Mouse (Mus musculus): ENCODE measurements around the gene Rhox3a. TPM values are rescaled to one million over a fixed set of nuclear protein-coding genes. Genes with fewer than 3 reads are reported as not detected.
"Not testable (repeated sequence)": the region's sequence is repeated elsewhere in the genome, so short reads cannot be mapped to it uniquely, and the experiment has no call there.

Gene Rhox3a
- polyA plus RNA-seq (2015; fragmentation: Nextera tagmentation; extraction: Ambion mirVana): not detected in 2 replicates

- H3K4me3 ChIP-seq (replicated peaks); ATAC-seq; H3K27me3 ChIP-seq; H3K9me3 ChIP-seq; H3K36me3 ChIP-seq; H3K9ac ChIP-seq (replicated peaks); H3K4me1 ChIP-seq (replicated peaks); H3K27ac ChIP-seq; H3K4me2 ChIP-seq (replicated peaks): not testable (repeated sequence)
- WGBS: 92% methylated on average over 1 of the region's 3 CpGs
Observed at GRCm38 (mm10) chrX:37249619-37250018, at the start of gene Rhox3a. Gene Rhox3a, plus strand, starts transcription at chrX:37249919.

GRCm38 (mm10) chrX:37210941-37211340 lies 38.8 kb upstream of the Rhox3a start, which contains the start of gene Gm9:
Gene Gm9, minus strand, starts transcription at chrX:37211041.
- WGBS: 85% methylated on average over 10 of the region's 10 CpGs
- H3K9me3 ChIP-seq: peaks cover 1% of the 10 kb centered on the region; the same call in 1 of the 2 replicates
- H3K9ac ChIP-seq (replicated peaks): no peak within 1 kb of the TSS
- ATAC-seq: no peak
- H3K27ac ChIP-seq: no peak within 1 kb of the TSS
- no peaks in the 10 kb centered on the region for H3K36me3 ChIP-seq
- no peaks in the 10 kb centered on the region for H3K27me3 ChIP-seq
- no peak within 1 kb of the TSS for H3K4me2 ChIP-seq (replicated peaks)
- no peaks in the 10 kb centered on the region for H3K4me1 ChIP-seq (replicated peaks)
- H3K4me3 ChIP-seq (replicated peaks): no peak within 1 kb of the TSS

- not testable (repeated sequence) for H3K9ac ChIP-seq (replicated peaks); H3K4me1 ChIP-seq (replicated peaks); H3K4me3 ChIP-seq (replicated peaks); H3K36me3 ChIP-seq; ATAC-seq; H3K27me3 ChIP-seq; H3K9me3 ChIP-seq; H3K4me2 ChIP-seq (replicated peaks); H3K27ac ChIP-seq
- WGBS: 80% methylated on average over 1 of the region's 1 CpGs
Observed at GRCm38 (mm10) chrX:37222158-37222557, 27.6 kb upstream of the Rhox3a start, which contains the start of gene Rhox1. Gene Rhox1, minus strand, starts transcription at chrX:37222258.

- not testable (repeated sequence) for H3K27me3 ChIP-seq; H3K4me1 ChIP-seq (replicated peaks); H3K4me2 ChIP-seq (replicated peaks); H3K36me3 ChIP-seq; ATAC-seq; H3K4me3 ChIP-seq (replicated peaks); H3K9me3 ChIP-seq; H3K27ac ChIP-seq; H3K9ac ChIP-seq (replicated peaks)
- no CpG with 5 or more reads among the region's 9 CpGs for WGBS
Observed at GRCm38 (mm10) chrX:37244676-37245075, 5.0 kb upstream of the Rhox3a start, which contains the start of gene Rhox2a. Gene Rhox2a, plus strand, starts transcription at chrX:37244976.

- not testable (repeated sequence) for H3K27me3 ChIP-seq; H3K36me3 ChIP-seq; H3K27ac ChIP-seq; ATAC-seq; H3K9ac ChIP-seq (replicated peaks); H3K4me1 ChIP-seq (replicated peaks); H3K9me3 ChIP-seq; H3K4me3 ChIP-seq (replicated peaks); H3K4me2 ChIP-seq (replicated peaks)
- WGBS: 98% methylated on average over 11 of the region's 19 CpGs
Observed at GRCm38 (mm10) chrX:37265038-37265437, 15.3 kb downstream of the Rhox3a start, which contains the start of gene Rhox4a. Gene Rhox4a, plus strand, starts transcription at chrX:37265338.

Other genes with a start within 250 kb of the Rhox3a start
- gene Sowahd, start 201.1 kb upstream of the Rhox3a start, polyA plus RNA-seq (2015; fragmentation: Nextera tagmentation; extraction: Ambion mirVana): not detected in 2 replicates
- 354 and 378 TPM in 2 replicates for gene Rpl39, start 164.5 kb upstream of the Rhox3a start, polyA plus RNA-seq (2015; fragmentation: Nextera tagmentation; extraction: Ambion mirVana)
- 35.8 and 37.2 TPM in 2 replicates for gene Upf3b, start 139.6 kb upstream of the Rhox3a start, polyA plus RNA-seq (2015; fragmentation: Nextera tagmentation; extraction: Ambion mirVana)
- 23.7 and 26.3 TPM in 2 replicates for gene Nkap, start 123.1 kb upstream of the Rhox3a start, polyA plus RNA-seq (2015; fragmentation: Nextera tagmentation; extraction: Ambion mirVana)
- gene Akap14, start 81.1 kb upstream of the Rhox3a start, polyA plus RNA-seq (2015; fragmentation: Nextera tagmentation; extraction: Ambion mirVana): 0.14 and 0.42 TPM in 2 replicates
- 624 and 640 TPM in 2 replicates for gene Ndufa1, start 58.8 kb upstream of the Rhox3a start, polyA plus RNA-seq (2015; fragmentation: Nextera tagmentation; extraction: Ambion mirVana)
- gene Rnf113a1, start 58.7 kb upstream of the Rhox3a start, polyA plus RNA-seq (2015; fragmentation: Nextera tagmentation; extraction: Ambion mirVana): 16.0 and 16.3 TPM in 2 replicates
- not detected in 2 replicates for gene Gm9, start 38.9 kb upstream of the Rhox3a start, polyA plus RNA-seq (2015; fragmentation: Nextera tagmentation; extraction: Ambion mirVana)
- gene Rhox1, start 27.7 kb upstream of the Rhox3a start, polyA plus RNA-seq (2015; fragmentation: Nextera tagmentation; extraction: Ambion mirVana): not detected in 2 replicates
- not detected in 2 replicates for gene Rhox2a, start 4.9 kb upstream of the Rhox3a start, polyA plus RNA-seq (2015; fragmentation: Nextera tagmentation; extraction: Ambion mirVana)
- gene Rhox4a, start 15.4 kb downstream of the Rhox3a start, polyA plus RNA-seq (2015; fragmentation: Nextera tagmentation; extraction: Ambion mirVana): not detected in 2 replicates
- not detected in 2 replicates for gene Rhox3a2, start 130.1 kb downstream of the Rhox3a start, polyA plus RNA-seq (2015; fragmentation: Nextera tagmentation; extraction: Ambion mirVana)
- gene Rhox4a2, start 140.9 kb downstream of the Rhox3a start, polyA plus RNA-seq (2015; fragmentation: Nextera tagmentation; extraction: Ambion mirVana): not detected in 2 replicates
- gene Rhox2b, start 162.1 kb downstream of the Rhox3a start, polyA plus RNA-seq (2015; fragmentation: Nextera tagmentation; extraction: Ambion mirVana): not detected in 2 replicates
- not detected in 2 replicates for gene Rhox4b, start 182.6 kb downstream of the Rhox3a start, polyA plus RNA-seq (2015; fragmentation: Nextera tagmentation; extraction: Ambion mirVana)
- not detected in 2 replicates for gene Rhox2c, start 203.8 kb downstream of the Rhox3a start, polyA plus RNA-seq (2015; fragmentation: Nextera tagmentation; extraction: Ambion mirVana)
- not detected in 2 replicates for gene Rhox3c, start 208.7 kb downstream of the Rhox3a start, polyA plus RNA-seq (2015; fragmentation: Nextera tagmentation; extraction: Ambion mirVana)
- gene Rhox4c, start 230.4 kb downstream of the Rhox3a start, polyA plus RNA-seq (2015; fragmentation: Nextera tagmentation; extraction: Ambion mirVana): not detected in 2 replicates
- not detected in 2 replicates for gene Rhox2d, start 243.5 kb downstream of the Rhox3a start, polyA plus RNA-seq (2015; fragmentation: Nextera tagmentation; extraction: Ambion mirVana)

Data from midbrain, embryonic 13.5 days (tissue).